Mouse (Mus musculus) neural tube, embryonic 13.5 days (tissue): ENCODE data around the gene Mmp15. TPM values are rescaled to one million over a fixed set of nuclear protein-coding genes. Genes with fewer than 3 reads are reported as not detected.

Experiments used
- ATAC-seq: fragments of 200-750 bp; cut with Nextera tagmentation; 2 replicates; pipeline ENCODE4 v1.8.0; 2017; ENCODE audit warnings: low read depth, mild to moderate bottlenecking, moderate TSS enrichment, moderate library complexity
- H3K27ac ChIP-seq: fragments of 300-500 bp; sonication (generic); replicated peaks from 2 replicates; pipeline ENCODE4 v1.5.1; 2015; ENCODE audit warnings: moderate library complexity, mild to moderate bottlenecking, inconsistent platforms
- H3K27me3 ChIP-seq: fragments of 300-500 bp; sonication (generic); 2 replicates; pipeline ENCODE4 v1.6.1; 2015; ENCODE audit warnings: mild to moderate bottlenecking, inconsistent platforms
- H3K36me3 ChIP-seq: fragments of 300-500 bp; sonication (generic); 2 replicates; pipeline ENCODE4 v1.6.1; 2015; ENCODE audit warnings: mild to moderate bottlenecking, inconsistent platforms
- H3K4me1 ChIP-seq: fragments of 300-500 bp; sonication (generic); replicated peaks from 2 replicates; pipeline ENCODE4 v1.6.1; 2015; ENCODE audit warnings: inconsistent platforms
- H3K4me2 ChIP-seq: fragments of 300-500 bp; sonication (generic); 2 replicates; pipeline ENCODE4 v1.6.1; 2015; ENCODE audit warnings: inconsistent platforms, mild to moderate bottlenecking, moderate library complexity
- H3K4me3 ChIP-seq: fragments of 300-500 bp; sonication (generic); 2 replicates; pipeline ENCODE4 v1.5.1; 2015; ENCODE audit warnings: mild to moderate bottlenecking, inconsistent platforms
- H3K9ac ChIP-seq: fragments of 300-500 bp; sonication (generic); 2 replicates; pipeline ENCODE4 v1.6.1; 2015; ENCODE audit warnings: moderate library complexity, mild to moderate bottlenecking, inconsistent platforms
- H3K9me3 ChIP-seq: fragments of 300-500 bp; sonication (generic); 2 replicates; pipeline ENCODE4 v1.6.1; 2016; ENCODE audit warnings: inconsistent platforms
- WGBS: fragments of 180-500 bp; shearing (Covaris S2); methylation state at CpG from one replicate; pipeline ENCODE4 v1.1.7; 2015; 5-methylcytosine and 5-hydroxymethylcytosine counted together
- polyA plus RNA-seq: library from polyadenylated mRNA; unstranded; fragments of >200 nt; fragmentation: Nextera tagmentation; extraction: Ambion mirVana; gene quantifications from 2 replicates; pipeline ENCODE4 v1.2.1, GENCODE M21; 2015

Mmp15 gene
- polyA plus RNA-seq, 1 experiment from 2014 or later: 29.1 TPM

- Histone ChIP-seq H3K4me2 (no peak overlapping the region), H3K27ac (no peak overlapping the region), H3K4me3 (no peak overlapping the region), H3K9ac (no peak overlapping the region), H3K9me3 (no peaks in the 10 kb centered on the region), H3K36me3 (no peaks in the 10 kb centered on the region), H3K27me3 (no peaks in the 10 kb centered on the region), H3K4me1 (peaks cover 7% of the 10 kb centered on the region; the same call in 1 of the 2 replicates)
- 52% methylated on average over 10 of the region's 10 CpGs for WGBS
- ATAC-seq: no peak
These were observed 59.4 kb downstream of the Mmp15 start for GRCm38 (mm10) chr8:95411309-95411972.

GRCm38 (mm10) chr8:95422193-95422810 lies 70.2 kb downstream of the Mmp15 start:
- no peaks in the 10 kb centered on the region for H3K27me3 ChIP-seq
- H3K4me2 ChIP-seq: no peak overlapping the region
- H3K36me3 ChIP-seq: peaks cover 52% of the 10 kb centered on the region
- no peak overlapping the region for H3K27ac ChIP-seq
- peaks cover 30% of the 10 kb centered on the region for H3K4me1 ChIP-seq
- no peak overlapping the region for H3K9ac ChIP-seq
- no peaks in the 10 kb centered on the region for H3K9me3 ChIP-seq
- H3K4me3 ChIP-seq: no peak overlapping the region
- ATAC-seq: no peak
- WGBS: 94% methylated on average over 14 of the region's 14 CpGs

Other genes starting within 250 kb of the Mmp15 start
- gene Kifc3, start 149.5 kb upstream of the Mmp15 start, polyA plus RNA-seq: 17.8 and 21.5 TPM in 2 replicates
- 0.39 and 0.82 TPM in 2 replicates for gene Cngb1, start 45.7 kb upstream of the Mmp15 start, polyA plus RNA-seq
- 0.70 TPM in 1 of 2 replicates, not detected in the other for gene Tepp, start 41.7 kb upstream of the Mmp15 start, polyA plus RNA-seq
- 15.4 and 16.0 TPM in 2 replicates for gene Zfp319, start 20.3 kb upstream of the Mmp15 start, polyA plus RNA-seq
- gene Usb1, start 20.0 kb upstream of the Mmp15 start, polyA plus RNA-seq: 34.3 and 35.5 TPM in 2 replicates
- gene Cfap20, start 82.6 kb downstream of the Mmp15 start, polyA plus RNA-seq: 124 and 128 TPM in 2 replicates
- 8.0 and 8.6 TPM in 2 replicates for gene Csnk2a2, start 137.8 kb downstream of the Mmp15 start, polyA plus RNA-seq
- 0.54 and 1.5 TPM in 2 replicates for gene Ccdc113, start 181.8 kb downstream of the Mmp15 start, polyA plus RNA-seq
- gene Prss54, start 224.1 kb downstream of the Mmp15 start, polyA plus RNA-seq: not detected in 2 replicates